Mouse (Mus musculus): ENCODE measurements around the gene Tcf7l1. TPM values are rescaled to one million over a fixed set of nuclear protein-coding genes. Genes with fewer than 3 reads are reported as not detected.

Gene Tcf7l1
- total RNA-seq, 4 experiments from 2014 or later: 8.2 to 21.0 (median 12.2) TPM

- no peak for DNase-seq
These were observed 168.1 kb downstream of the Tcf7l1 start for GRCm38 (mm10) chr6:72620920-72621319.

GRCm38 (mm10) chr6:72619734-72620532 lies 169.1 kb downstream of the Tcf7l1 start:
- no peak for DNase-seq

GRCm38 (mm10) chr6:72616643-72617288 lies 172.3 kb downstream of the Tcf7l1 start, which contains the start of gene Tgoln1:
Gene Tgoln1 (minus strand): TSS chr6:72617000.
- peak; percentile 90 for DNase-seq

GRCm38 (mm10) chr6:72615561-72616375 lies 173.3 kb downstream of the Tcf7l1 start:
- DNase-seq: no peak

- no peak for DNase-seq
These were observed 173.9 kb downstream of the Tcf7l1 start for GRCm38 (mm10) chr6:72615151-72615550.

- no peak for DNase-seq
These were observed 178.8 kb downstream of the Tcf7l1 start for GRCm38 (mm10) chr6:72610261-72610660.

GRCm38 (mm10) chr6:72608662-72609184 lies 180.3 kb downstream of the Tcf7l1 start:
- no peak for DNase-seq

- DNase-seq: no peak
These were observed 181.4 kb downstream of the Tcf7l1 start for GRCm38 (mm10) chr6:72607676-72608075.

GRCm38 (mm10) chr6:72607060-72607459 lies 182.0 kb downstream of the Tcf7l1 start:
- DNase-seq: no peak

GRCm38 (mm10) chr6:72604066-72604465 lies 185.0 kb downstream of the Tcf7l1 start:
- DNase-seq: no peak

GRCm38 (mm10) chr6:72601732-72602131 lies 187.3 kb downstream of the Tcf7l1 start:
- peak; percentile 73 for DNase-seq

- no peak for DNase-seq
These were observed 188.3 kb downstream of the Tcf7l1 start for GRCm38 (mm10) chr6:72600771-72601170.

- DNase-seq: no peak
These were observed 188.8 kb downstream of the Tcf7l1 start for GRCm38 (mm10) chr6:72600216-72600615.

- DNase-seq: peak; percentile 59
These were observed 190.1 kb downstream of the Tcf7l1 start for GRCm38 (mm10) chr6:72598791-72599557.

GRCm38 (mm10) chr6:72597956-72598753 lies 190.9 kb downstream of the Tcf7l1 start, which contains the start of the genes Elmod3 and Retsat:
Gene Elmod3 (minus strand): TSS chr6:72598413.
Gene Retsat (plus strand): TSS chr6:72598475.
- peak; percentile 95 for DNase-seq

- DNase-seq: no peak
These were observed 191.8 kb downstream of the Tcf7l1 start for GRCm38 (mm10) chr6:72597083-72597874.

- no peak for DNase-seq
These were observed 195.1 kb downstream of the Tcf7l1 start for GRCm38 (mm10) chr6:72593914-72594313.

GRCm38 (mm10) chr6:72593011-72593803 lies 195.8 kb downstream of the Tcf7l1 start:
- DNase-seq: no peak

- no peak for DNase-seq
These were observed 198.9 kb downstream of the Tcf7l1 start for GRCm38 (mm10) chr6:72590111-72590510.
